Mouse (Mus musculus): ENCODE data around the gene Zc3h4. TPM values are rescaled to one million over a fixed set of nuclear protein-coding genes. Genes with fewer than 3 reads are reported as not detected.

Gene Zc3h4
- total RNA-seq, 2 experiments from 2014 or later, result 58.3 to 58.7 TPM

- TF ChIP-seq CTCF (IDR thresholded peaks at IDR 0.05), result no peak
- H3K4me3 ChIP-seq, result peak overlapping the region; percentile 98
- no peak for DNase-seq (ENCODE audit: extremely low spot score in 1 of 2, low spot score in 2 of 2)
- peak overlapping the region; percentile 100 for H3K27ac ChIP-seq
- intact Hi-C loops (cut with DNase I), result loop anchor here (2.0 to 5.0 kb wide), 2 partner anchors 210 to 420 kb away; no protein-coding TSS in a partner anchor
Observed at GRCm38 (mm10) chr7:16402449-16402848, 1.7 kb downstream of the Zc3h4 start.

- peak overlapping the region; percentile 100 for H3K27ac ChIP-seq
- intact Hi-C loops (cut with DNase I), result loop anchor here (2.0 to 5.0 kb wide), 2 partner anchors 210 to 419 kb away; no protein-coding TSS in a partner anchor
- peak overlapping the region; percentile 98 for H3K4me3 ChIP-seq
- peak in 1 of 2 experiments; percentile 22 for DNase-seq (ENCODE audit: extremely low spot score in 1 of 2, low spot score in 2 of 2)
- no peak for TF ChIP-seq CTCF (IDR thresholded peaks at IDR 0.05)
Observed at GRCm38 (mm10) chr7:16402968-16403948, 2.5 kb downstream of the Zc3h4 start.

GRCm38 (mm10) chr7:16404315-16405072 lies 3.8 kb downstream of the Zc3h4 start:
- no peak for DNase-seq (ENCODE audit: extremely low spot score in 1 of 2, low spot score in 2 of 2)
- intact Hi-C loops (cut with DNase I), result loop anchor here (5.0 kb wide), 1 partner anchor 418 kb away; no protein-coding TSS in a partner anchor
- TF ChIP-seq CTCF (IDR thresholded peaks at IDR 0.05), result no peak

GRCm38 (mm10) chr7:16405073-16405455 lies 4.4 kb downstream of the Zc3h4 start:
- no peak for TF ChIP-seq CTCF (IDR thresholded peaks at IDR 0.05)
- intact Hi-C loops (cut with DNase I), result no loop called here
- Histone ChIP-seq H3K27ac (peak overlapping the region; percentile 94), H3K4me3 (no peak overlapping the region)
- no peak for DNase-seq (ENCODE audit: extremely low spot score in 1 of 2, low spot score in 2 of 2)

More at GRCm38 (mm10) chr7:16404315-16405072, 3.8 kb downstream of the Zc3h4 start:
- Histone ChIP-seq H3K27ac (peak overlapping the region; percentile 94), H3K4me3 (no peak overlapping the region)

GRCm38 (mm10) chr7:16405516-16406351 lies 5.0 kb downstream of the Zc3h4 start:
- intact Hi-C loops (cut with DNase I), result no loop called here
- Histone ChIP-seq H3K27ac (peak overlapping the region; percentile 94), H3K4me3 (no peak overlapping the region)
- peak; percentile 22 to 37 for DNase-seq (ENCODE audit: extremely low spot score in 1 of 2, low spot score in 2 of 2)
- no peak for TF ChIP-seq CTCF (IDR thresholded peaks at IDR 0.05)

GRCm38 (mm10) chr7:16406978-16407377 lies 6.3 kb downstream of the Zc3h4 start:
- intact Hi-C loops (cut with DNase I), result no loop called here
- TF ChIP-seq CTCF (IDR thresholded peaks at IDR 0.05), result no peak
- DNase-seq (ENCODE audit: extremely low spot score in 1 of 2, low spot score in 2 of 2), result no peak

GRCm38 (mm10) chr7:16411100-16411499 lies 10.4 kb downstream of the Zc3h4 start:
- H3K27ac ChIP-seq, result no peak overlapping the region
- intact Hi-C loops (cut with DNase I), result no loop called here
- no peak for TF ChIP-seq CTCF (IDR thresholded peaks at IDR 0.05)
- H3K4me3 ChIP-seq, result no peak overlapping the region
- no peak for DNase-seq (ENCODE audit: extremely low spot score in 1 of 2, low spot score in 2 of 2)

More at GRCm38 (mm10) chr7:16406978-16407377, 6.3 kb downstream of the Zc3h4 start:
- H3K4me3 ChIP-seq, result no peak overlapping the region
- H3K27ac ChIP-seq, result no peak overlapping the region

- no peak for DNase-seq (ENCODE audit: extremely low spot score in 1 of 2, low spot score in 2 of 2)
- TF ChIP-seq CTCF (IDR thresholded peaks at IDR 0.05), result no peak
- no peak overlapping the region for H3K4me3 ChIP-seq
- no peak overlapping the region for H3K27ac ChIP-seq
- intact Hi-C loops (cut with DNase I), result no loop called here
Observed at GRCm38 (mm10) chr7:16412220-16412896, 11.6 kb downstream of the Zc3h4 start.

GRCm38 (mm10) chr7:16412930-16413329 lies 12.2 kb downstream of the Zc3h4 start:
- H3K27ac ChIP-seq, result no peak overlapping the region
- intact Hi-C loops (cut with DNase I), result no loop called here
- no peak for TF ChIP-seq CTCF (IDR thresholded peaks at IDR 0.05)
- no peak overlapping the region for H3K4me3 ChIP-seq
- DNase-seq (ENCODE audit: extremely low spot score in 1 of 2, low spot score in 2 of 2), result no peak

GRCm38 (mm10) chr7:16415426-16415825 lies 14.7 kb downstream of the Zc3h4 start:
- TF ChIP-seq CTCF (IDR thresholded peaks at IDR 0.05), result no peak
- Histone ChIP-seq H3K27ac (no peak overlapping the region), H3K4me3 (no peak overlapping the region)
- intact Hi-C loops (cut with DNase I), result no loop called here
- DNase-seq (ENCODE audit: extremely low spot score in 1 of 2, low spot score in 2 of 2), result no peak
